Mouse (Mus musculus) spleen, postnatal 0 days (tissue): ENCODE results near the gene 1700122O11Rik. TPM values are rescaled to one million over a fixed set of nuclear protein-coding genes. Genes with fewer than 3 reads are reported as not detected.

Source experiments
- polyA plus RNA-seq: library from polyadenylated mRNA; unstranded; fragments of >200 nt; fragmentation: Nextera tagmentation; extraction: Ambion mirVana; gene quantifications from 2 replicates; pipeline ENCODE4 v1.2.1, GENCODE M21; 2015

1700122O11Rik gene
- polyA plus RNA-seq, result not detected in 2 replicates

GRCm38 (mm10) chr17:48038193-48038592 lies at the start of gene 1700122O11Rik:
Gene 1700122O11Rik (minus strand): TSS chr17:48038293.

Other genes with a start within 250 kb of the 1700122O11Rik start
- gene Mdfi, start 203.6 kb downstream of the 1700122O11Rik start, polyA plus RNA-seq, result 2.0 and 2.8 TPM in 2 replicates
- 1.9 and 2.6 TPM in 2 replicates for gene Foxp4, start 113.6 kb downstream of the 1700122O11Rik start, polyA plus RNA-seq
- not detected in 2 replicates for gene 1700067P10Rik, start 51.0 kb upstream of the 1700122O11Rik start, polyA plus RNA-seq
- 5.0 and 7.0 TPM in 2 replicates for gene 9830107B12Rik, start 108.0 kb upstream of the 1700122O11Rik start, polyA plus RNA-seq
- 7.2 and 11.1 TPM in 2 replicates for gene A530064D06Rik, start 129.0 kb upstream of the 1700122O11Rik start, polyA plus RNA-seq
- gene Trem1, start 194.5 kb upstream of the 1700122O11Rik start, polyA plus RNA-seq, result 4.7 and 5.3 TPM in 2 replicates
- 28.7 and 40.9 TPM in 2 replicates for gene Trem3, start 209.5 kb upstream of the 1700122O11Rik start, polyA plus RNA-seq
- gene Treml4, start 226.0 kb upstream of the 1700122O11Rik start, polyA plus RNA-seq, result 10.8 and 15.1 TPM in 2 replicates